Mouse (Mus musculus) ovary, postnatal 36 days (tissue): ENCODE data around the gene Cttnbp2nl.
A peak's percentile ranks its signal among the peaks of the same experiment; 100 is the strongest.

Source experiments
- DNase-seq: peaks from one replicate; pipeline ENCODE4 v3.0.0; 2022; ENCODE audit warnings: low spot score, mixed read lengths

The Cttnbp2nl gene

DNA sequence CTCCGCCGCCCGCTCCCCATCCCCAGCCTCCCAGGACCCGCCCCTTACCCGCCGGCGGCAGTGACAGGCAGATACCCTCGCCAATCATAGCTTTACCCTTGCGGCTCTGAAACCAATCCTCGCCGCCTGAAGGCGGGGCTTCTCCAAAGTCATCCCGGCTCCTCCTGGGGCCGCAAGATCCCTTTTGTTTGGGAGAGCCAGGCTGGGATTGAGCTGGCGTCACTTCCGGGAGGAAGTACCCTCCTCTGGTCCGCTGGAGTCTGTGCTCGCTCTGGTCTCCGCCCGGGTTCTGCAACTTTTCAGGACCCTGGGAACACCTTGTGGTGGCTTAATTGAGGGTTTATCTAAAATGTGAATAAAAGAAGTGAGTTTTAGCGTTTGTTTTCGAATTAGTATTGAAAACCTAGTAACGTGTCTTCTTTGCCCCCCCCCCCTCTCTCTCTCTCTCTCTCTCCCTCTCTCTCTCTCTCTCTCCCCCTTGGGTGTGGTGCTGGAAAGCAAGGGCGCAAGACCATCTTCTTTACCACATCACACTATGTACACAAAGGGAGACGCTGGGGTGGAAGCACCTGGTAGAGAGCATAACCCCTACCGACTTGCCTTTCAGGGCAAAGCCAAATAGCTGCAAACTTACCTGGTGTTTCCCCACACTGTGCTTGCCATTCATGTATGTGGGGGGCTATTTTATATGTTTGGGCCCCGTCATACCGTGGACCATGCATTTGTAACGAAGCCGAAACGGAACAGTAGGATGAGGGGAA is at the start of gene Cttnbp2nl:
Cttnbp2nl (minus strand) TSS at position 210 of the 761 bp plus-strand sequence.
- DNase-seq, result peak; percentile 98

DNA sequence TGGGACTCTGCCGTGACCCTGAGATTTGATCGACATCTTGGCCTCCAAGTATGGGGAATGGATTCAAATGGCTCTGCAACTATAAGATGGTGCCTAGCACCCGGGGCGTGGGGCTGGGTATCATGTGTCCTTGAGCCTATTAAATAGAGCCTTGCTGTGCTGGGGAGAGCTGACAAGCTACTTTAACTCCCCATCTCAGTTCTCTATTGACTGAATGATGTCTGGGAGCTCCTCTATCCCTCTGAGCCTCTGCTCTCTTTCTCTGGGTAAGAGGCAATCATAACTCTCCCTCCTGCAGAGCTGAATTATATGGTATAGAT is 47.3 kb upstream of the Cttnbp2nl start:
- DNase-seq, result no peak

DNA sequence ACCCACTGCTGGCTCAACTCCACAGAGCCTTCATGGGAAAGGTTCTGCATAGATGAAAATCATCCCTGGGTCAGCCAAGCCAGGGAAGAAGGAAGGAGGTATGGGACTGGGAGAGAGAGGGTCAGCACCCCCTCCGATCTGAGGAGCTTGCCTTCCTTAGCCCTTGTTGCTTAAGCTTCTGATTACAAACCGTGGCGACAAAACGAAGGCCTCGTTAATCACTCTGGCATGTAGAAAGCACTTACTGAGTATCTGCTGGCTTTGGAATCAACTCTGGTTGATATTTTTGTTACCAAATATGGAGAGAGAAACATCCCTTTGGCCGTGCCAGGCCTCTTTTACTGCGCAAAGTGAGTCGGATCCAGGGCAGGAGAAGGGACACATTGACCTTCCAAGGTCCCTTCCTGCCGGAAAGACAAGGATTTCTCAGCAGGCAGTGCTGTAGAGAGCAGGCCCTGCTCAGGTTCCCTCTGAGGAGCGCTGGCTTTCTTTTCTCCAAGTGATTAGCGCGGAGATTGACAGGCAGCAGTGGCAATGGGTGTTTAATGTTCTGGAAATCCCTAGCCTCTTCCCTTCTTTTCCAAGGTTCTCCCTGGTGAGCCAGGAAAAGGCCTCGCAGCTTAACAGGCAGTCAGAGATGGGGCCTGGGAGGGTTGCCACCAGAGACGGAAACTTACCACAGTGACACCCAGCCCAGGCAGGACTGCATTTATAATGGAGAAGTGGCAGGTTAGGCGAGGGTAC is 46.8 kb upstream of the Cttnbp2nl start:
- DNase-seq, result peak; percentile 26

DNA sequence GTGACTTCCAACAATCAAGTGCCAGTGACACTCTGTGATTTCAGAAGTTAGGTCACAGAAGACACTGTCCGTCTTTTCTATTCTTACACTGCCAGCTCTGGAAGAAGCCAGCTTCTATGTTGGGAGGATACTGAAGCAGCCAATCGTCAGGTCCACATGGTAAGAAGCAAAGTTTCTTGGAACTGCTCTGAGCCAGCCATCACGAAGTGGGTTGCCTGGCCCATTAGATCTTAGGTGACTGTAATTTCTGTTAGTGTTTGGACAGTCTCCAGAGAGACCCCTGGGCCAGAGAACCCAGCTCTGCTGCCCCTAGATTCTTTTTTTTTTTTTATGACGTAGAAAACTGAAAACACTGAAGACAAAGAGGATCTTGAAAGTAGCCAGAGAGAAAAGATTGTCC is 44.6 kb upstream of the Cttnbp2nl start:
- no peak for DNase-seq

DNA sequence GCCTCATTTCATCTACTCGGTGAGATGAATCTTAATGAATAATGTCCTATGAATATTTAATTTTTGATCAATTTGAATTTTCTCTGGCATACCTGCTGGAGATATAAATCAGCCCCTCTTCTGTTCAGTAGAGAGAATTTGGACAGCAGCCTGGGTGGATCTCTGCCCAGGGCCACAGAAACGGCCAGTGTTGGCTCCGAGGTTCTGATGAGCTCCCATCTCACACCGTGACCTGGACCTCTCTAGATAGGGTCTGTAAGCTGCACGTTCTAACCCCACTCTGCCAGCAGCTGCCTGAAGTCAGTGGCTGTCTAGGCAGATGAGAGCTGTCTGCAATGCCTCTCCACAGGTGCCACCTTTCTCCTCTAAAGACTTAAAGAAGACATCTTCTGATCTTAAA is 42.1 kb upstream of the Cttnbp2nl start:
- DNase-seq, result no peak

DNA sequence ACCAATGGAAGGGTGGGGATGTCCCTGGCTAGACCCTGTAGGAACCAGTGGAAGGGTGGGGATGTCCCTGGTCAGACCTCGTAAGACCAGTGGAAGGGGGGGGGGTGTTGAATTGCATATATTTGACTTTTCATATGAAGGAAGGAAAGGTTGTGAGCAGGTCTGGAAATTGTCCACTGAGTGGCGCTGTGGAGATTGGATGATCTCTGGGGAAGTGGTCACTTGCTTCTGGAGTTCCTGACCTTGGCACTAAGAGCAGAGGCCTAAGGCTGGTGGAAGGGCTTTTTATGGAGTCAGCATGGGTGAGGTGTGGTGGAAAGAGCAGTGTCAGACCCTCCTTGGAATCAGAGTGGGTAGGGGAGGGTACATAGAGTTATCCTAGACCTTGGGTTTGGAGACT is 41.5 kb upstream of the Cttnbp2nl start:
- DNase-seq, result peak; percentile 23

DNA sequence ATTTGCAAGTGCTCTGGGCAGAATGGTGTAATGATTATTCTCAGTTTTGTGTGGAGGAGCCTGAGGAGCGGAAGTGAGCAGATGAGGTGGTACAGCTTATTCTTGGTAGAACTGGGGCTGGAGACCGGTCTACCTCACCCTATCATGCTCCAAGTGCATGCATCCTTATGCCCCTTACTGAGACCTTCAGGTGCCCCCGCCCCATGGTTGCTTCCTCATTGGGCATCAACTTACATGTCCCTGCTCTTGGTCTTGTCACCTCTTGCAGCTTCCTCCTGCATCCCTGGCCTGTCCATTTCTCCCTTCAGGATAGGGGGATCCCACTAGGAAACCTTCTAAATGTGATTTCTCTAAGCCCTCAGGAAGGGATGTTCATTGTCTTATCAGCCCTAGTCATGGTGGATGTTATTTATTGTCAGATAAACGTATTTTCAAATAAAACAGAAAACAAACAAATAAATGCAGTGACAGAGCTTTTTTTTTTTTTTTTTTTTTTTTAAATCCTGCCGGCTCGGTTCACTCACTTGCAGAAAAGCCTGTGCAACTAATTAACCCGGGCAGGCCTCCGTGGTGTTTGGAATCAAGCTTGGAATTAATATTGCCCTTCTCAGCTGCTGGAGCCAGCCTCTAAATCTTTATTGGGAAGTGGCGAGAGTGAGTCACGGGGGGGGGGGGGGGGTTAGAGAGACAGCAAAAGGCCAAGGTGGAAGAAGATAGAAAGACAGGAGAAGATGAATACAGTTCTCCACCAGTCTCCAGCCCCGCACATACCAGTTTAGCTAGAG is 40.0 kb upstream of the Cttnbp2nl start:
- no peak for DNase-seq

DNA sequence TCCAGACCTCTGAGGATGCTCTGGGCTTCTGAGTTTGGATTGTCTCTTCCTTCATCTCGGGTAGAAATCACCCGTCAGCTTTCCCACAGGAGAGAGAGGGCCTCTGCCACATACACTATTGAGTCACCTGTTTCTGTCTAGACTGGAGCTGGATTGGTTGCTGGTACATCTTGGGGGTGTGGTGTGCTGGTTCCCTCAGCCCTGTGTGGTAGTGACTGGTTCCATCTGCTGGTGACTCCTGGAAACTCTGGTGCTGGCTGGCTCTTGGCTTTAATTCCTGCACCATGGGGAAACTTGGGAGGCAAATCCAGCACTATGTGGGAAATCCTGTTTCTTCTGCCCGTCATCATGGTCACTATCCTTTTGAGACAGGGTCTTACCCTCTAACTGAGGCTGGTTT is 38.0 kb upstream of the Cttnbp2nl start:
- peak; percentile 53 for DNase-seq

DNA sequence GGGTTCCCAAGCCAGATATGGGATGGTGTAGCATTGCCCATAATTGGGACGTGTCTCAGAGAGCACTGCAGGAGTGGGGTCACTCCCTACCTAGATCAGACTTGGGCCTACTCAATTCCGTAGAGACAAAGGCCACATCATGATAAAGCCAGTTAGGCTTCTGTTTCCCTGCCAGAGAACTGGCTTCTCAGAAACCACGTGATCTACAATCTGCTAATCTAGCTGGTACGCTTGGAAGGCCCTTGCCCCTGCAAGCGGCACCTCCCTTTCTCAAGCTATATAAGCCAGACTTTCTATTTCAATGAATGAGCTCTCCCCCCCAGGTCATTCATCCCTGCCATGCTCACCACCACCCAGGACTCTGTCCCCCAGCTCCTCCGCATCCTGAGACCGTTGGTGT is 37.2 kb upstream of the Cttnbp2nl start:
- DNase-seq, result no peak

DNA sequence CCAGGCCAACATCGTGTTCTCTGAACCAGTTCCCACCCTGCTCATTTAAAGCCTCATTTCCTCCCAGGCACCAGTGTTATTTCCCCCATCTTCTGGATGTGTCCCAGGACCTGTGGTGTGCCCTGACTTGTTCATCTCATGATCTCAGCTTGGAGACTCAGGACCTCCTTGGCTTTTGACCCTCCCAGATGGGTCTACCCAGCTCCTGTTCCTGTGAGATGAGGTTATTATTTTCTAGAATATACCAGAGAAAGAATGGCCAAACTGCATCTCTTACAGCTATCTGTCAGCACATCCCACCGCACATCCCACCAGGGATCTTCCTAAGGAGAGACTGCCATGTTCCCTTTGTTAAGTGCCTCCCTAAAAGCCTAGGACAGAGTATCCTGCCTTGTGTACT is 35.7 kb upstream of the Cttnbp2nl start:
- DNase-seq, result no peak

DNA sequence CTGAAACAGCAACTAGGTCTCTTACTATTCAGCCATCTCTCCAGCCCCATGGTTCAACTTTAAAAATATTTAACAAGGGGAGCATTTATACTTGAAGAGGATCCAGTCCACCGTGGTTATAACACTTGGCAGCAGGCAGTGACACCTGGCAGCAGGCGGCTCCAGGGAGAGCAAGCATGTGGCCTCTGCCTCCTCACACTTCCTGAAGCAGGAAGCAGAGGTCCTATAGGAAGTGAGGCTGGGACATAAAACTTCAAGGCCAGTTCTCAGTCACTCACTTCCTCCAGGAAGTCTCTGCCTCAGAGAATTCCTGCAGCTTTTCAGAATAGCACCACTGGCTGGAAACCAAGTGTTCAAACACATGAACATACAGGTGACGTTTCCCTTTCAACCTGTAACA is 34.4 kb upstream of the Cttnbp2nl start:
- DNase-seq, result no peak

DNA sequence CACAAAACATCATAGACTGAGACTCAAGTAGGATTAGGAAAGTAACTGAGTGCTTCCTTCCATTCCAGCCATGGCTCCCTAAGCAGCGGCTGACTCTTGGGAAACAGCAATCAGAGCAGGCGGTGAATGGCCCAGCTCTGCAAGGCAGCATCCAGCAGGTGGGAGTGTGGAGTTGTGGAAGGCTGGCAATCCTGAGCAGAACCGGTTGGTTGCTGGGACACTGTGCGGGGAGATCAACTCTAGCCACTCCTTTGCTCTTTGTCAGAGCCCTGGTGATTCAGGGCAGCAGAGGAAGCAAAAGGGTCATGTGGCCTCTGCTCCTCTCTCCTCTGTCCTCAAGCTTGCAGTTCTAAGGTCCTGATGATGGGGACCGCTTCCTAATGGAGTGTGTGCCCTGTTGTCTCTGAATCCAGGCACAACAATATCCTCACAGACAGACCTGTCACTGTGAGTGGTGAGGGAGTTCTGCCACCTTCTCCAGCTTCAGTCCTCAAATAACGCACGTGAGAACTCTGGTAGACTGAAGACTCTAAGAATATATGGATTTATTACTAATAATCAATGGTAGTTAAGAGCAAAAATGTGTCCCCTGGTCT is 25.4 kb upstream of the Cttnbp2nl start:
- DNase-seq, result peak; percentile 82

DNA sequence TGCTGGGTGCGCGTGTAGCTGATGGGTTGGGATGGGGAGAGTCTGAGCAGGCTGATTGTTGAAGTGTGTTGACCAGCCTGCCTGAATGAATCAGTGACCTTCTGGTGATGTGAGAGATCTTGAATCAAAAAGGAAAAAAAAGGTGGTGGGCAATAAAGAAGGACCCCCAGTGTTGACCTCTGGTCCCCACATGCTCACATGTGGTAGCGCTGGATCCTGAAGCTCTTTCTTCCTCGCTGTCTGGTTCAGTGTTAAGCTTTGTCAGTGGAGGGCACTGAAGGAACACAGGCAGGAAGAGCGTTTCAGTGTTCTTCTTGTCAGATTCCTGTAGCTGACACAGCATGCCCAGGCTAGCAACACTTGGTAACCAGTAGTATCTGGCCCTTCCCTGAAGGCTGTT is 22.9 kb upstream of the Cttnbp2nl start:
- no peak for DNase-seq

DNA sequence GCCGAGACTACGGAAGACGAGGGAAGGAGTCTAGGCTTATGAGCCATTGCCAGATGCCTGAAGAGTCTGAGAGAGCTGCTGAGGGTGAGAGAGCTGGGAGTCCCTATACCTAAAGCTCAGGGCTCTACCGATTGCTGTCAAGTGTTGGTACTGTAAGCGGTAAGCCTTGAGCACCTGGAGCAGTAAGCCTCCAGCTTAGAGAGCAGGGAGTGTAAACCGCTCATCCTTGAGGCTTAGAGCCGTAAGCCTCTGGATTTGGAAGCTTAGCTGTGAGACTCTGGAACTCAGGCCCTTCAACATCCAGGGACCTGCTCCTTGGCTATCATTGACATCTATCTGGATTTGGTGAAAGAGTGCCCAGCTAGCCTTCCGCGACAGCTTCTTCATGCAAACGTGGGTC is 19.6 kb upstream of the Cttnbp2nl start:
- DNase-seq, result no peak

DNA sequence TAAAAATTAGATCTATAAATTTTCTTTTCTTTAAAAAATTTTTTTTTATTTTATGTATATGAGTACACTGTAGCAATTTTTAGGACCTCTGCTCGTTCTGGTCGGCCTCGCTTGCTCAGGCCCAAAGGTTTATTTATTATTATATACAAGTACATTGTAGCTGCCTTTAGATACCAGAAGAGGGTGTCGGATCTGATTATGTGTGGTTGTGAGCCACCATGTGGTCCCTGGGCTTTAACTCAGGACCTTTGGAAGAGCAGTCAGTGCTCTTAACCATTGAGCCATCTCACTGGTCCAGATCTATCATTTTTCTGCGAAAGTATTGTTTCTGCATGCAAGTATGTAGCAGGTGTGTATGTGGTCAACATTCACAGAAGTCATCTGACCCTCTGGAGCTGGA is 18.3 kb upstream of the Cttnbp2nl start:
- DNase-seq, result no peak

DNA sequence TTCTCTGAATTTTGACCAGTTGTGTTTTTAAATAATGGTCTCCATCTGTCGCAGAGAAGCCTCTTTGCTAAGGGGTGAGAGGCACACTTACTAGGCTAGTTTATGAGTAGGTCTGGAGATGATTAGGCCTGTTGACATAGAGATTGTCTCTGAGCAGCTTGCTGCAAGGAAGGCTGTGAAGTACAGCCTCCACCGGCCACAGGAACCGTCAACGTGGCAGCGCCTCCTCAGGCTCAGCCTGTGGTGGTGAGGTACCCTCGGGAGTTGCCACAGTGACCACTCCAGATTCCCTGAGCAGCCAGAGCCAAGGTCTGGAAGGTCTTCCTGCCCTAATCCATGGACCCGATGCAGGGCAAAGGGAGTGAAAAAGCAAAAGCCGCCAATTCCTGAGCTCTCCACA is 17.6 kb upstream of the Cttnbp2nl start:
- no peak for DNase-seq

DNA sequence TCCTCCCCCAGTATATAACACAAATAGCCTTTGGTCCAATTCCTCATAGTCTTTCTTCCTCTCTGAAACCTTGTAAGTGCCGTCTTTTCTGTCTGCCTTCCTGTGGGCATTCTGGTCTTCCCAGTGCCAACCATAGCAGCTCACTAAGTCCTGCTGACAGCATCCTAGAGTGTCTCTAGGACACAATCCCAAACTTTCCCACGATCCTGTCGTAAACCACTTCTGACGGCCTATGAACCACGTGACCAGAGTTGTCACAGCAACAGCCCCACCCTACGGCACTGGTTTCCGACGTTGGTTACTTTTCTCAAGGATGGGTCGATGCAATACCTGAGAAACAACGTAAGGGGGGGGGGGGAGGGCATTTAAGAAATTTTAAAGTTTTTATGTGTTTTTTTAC is 13.6 kb upstream of the Cttnbp2nl start, which contains the start of gene 4930564D02Rik:
4930564D02Rik (plus strand) TSS at position 301 of the 400 bp plus-strand sequence.
- no peak for DNase-seq

DNA sequence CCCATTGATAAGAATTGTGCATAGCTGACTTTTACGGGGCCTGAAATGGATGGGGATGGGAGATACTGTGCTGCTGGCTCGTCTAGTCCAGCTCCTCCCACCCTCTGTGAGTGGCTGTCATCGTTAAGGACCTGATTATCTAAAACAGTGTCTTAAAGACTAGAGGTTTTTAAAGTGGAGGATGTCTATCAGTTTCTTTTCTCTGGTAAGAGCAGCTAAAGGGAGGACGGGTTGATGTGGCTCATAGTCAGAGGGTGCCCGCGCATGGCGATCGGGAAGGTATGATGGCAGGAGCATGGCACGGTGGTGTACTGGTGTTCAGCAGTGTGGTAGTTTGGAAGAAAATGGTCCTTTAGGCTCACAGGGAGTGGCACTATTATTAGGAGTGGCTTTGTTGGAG is 9.7 kb upstream of the Cttnbp2nl start:
- DNase-seq, result no peak

DNA sequence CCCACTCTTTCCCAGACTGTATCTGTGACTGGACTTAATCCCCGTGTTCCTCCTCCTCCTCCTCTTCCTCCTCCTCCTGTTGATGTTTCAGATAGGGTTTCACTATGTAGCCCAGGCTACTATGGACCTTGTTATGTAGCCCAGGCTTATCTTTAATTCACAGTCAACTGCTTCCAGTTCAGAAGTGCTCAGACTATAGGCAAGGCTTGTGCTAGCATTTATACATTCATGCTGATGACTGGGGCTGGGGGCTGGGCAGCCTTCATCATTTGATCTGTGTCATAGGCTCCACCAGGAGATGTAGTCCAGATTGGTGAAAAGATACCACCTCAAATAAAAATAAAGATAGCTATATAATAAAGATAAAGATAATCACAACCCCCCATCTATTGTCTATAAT is 9.0 kb upstream of the Cttnbp2nl start:
- DNase-seq, result no peak

DNA sequence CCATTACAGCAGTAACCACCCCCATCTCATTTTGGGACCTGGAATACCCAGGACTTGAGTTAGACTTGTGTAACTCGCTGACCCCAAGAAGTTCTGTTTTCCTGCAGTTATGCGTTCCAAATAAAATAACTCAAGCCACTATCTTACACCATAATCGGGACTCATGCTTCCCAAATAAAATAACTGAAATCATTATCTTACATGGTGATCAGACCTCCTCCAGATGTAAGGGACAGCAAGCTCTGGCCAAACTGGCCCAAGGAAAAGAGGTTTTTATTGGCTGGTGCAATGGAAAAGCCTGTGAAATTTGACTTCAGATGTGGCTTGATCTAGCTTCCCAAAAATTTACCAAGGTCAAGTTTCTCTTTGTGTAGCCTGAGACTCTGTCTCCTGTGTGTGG is 8.6 kb upstream of the Cttnbp2nl start:
- no peak for DNase-seq

DNA sequence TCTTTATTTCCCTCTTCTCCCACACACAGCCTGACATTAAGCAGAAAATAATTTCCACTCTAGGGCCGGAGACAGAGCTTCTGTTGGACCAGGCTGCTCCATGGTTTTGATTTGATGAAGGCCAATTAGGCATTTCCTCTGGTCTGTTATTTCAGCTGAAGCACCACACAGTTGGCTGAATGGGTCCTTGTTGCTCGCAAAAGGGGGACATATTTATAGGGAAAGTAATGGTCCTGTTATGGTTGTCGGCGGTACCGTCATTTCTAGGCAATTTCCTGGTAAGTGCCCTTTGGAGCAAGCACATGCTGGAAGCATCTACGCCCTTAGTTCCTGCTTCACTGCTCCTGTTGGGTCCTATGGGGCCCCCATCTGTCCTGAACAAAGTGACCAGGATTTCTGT is 8.0 kb upstream of the Cttnbp2nl start:
- DNase-seq, result no peak

DNA sequence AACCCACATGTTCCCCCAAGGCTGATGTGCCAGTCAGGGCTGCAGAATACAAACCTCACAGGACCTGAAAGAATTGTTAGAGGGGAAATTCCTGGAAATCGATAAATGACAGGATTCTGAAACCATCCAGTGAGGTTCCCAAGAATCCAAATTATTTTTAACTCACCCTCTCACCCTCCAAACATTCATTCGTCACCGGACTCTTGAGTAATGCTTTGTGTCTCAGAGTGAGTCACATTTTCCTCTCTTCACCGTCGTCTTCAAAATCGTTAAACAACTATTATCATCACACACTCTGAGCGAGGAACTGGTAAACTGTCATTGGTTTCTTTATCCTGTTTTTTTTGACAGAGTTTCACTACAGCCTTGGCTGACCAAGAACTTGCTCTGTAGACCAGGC is 7.0 kb upstream of the Cttnbp2nl start:
- no peak for DNase-seq
